Mouse (Mus musculus): Measurements from ENCODE around the gene Slc22a8. TPM values are rescaled to one million over a fixed set of nuclear protein-coding genes. Genes with fewer than 3 reads are reported as not detected.

Slc22a8 gene
- polyA plus RNA-seq, 1 experiment: not detected

GRCm38 (mm10) chr19:8594518-8594917 lies 3.5 kb downstream of the Slc22a8 start:
- WGBS: 18% methylated on average over 1 of the region's 1 CpGs
- TF ChIP-seq POLR2A (IDR thresholded peaks at IDR 0.05; ENCODE audit: low read depth, low read length) (no peak), CTCF (IDR thresholded peaks at IDR 0.05; ENCODE audit: extremely low read depth, insufficient read length, insufficient replicate concordance, low read depth, low read length) (no peak)
- H3K4me1 ChIP-seq (ENCODE audit: control insufficient read depth, insufficient read depth, insufficient read length, low read length): no peaks in the 10 kb centered on the region
- H3K27ac ChIP-seq (ENCODE audit: insufficient read depth, low read depth, low read length): no peak overlapping the region
- no peaks in the 10 kb centered on the region for H3K36me3 ChIP-seq (ENCODE audit: control insufficient read depth, insufficient read depth, low read length)
- no peak overlapping the region for H3K4me3 ChIP-seq (ENCODE audit: low read depth, low read length)
- H3K27me3 ChIP-seq (ENCODE audit: control insufficient read depth, insufficient read depth, low read length): no peaks in the 10 kb centered on the region

DNA sequence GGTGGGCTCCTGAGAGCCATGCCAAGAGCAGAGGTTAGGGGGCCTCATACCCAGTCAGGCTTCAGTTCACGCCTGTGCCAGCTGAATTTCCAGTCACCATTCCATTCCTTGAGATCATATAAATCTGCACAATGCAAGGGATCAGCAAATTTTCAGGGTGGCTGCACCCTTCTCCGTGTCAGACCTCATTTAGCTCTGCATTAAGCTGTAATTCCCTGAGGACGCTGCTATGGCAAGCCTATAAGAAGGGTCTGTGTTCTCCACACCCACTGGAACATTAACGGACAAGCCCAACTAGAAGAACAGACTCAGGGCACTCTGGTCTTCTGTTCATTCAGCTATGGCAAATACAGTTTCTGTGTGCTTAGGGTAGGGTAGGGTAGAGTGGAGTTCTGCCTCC lies 6.2 kb downstream of the Slc22a8 start:
- Histone ChIP-seq H3K27ac (ENCODE audit: insufficient read depth, low read depth, low read length) (no peak overlapping the region), H3K4me1 (ENCODE audit: control insufficient read depth, insufficient read depth, insufficient read length, low read length) (no peaks in the 10 kb centered on the region), H3K4me3 (ENCODE audit: low read depth, low read length) (no peak overlapping the region), H3K27me3 (ENCODE audit: control insufficient read depth, insufficient read depth, low read length) (no peaks in the 10 kb centered on the region), H3K36me3 (ENCODE audit: control insufficient read depth, insufficient read depth, low read length) (no peaks in the 10 kb centered on the region)
- WGBS: 70% methylated on average over 4 of the region's 4 CpGs
- TF ChIP-seq CTCF (IDR thresholded peaks at IDR 0.05; ENCODE audit: extremely low read depth, insufficient read length, insufficient replicate concordance, low read depth, low read length) (no peak), POLR2A (IDR thresholded peaks at IDR 0.05; ENCODE audit: low read depth, low read length) (no peak)

DNA sequence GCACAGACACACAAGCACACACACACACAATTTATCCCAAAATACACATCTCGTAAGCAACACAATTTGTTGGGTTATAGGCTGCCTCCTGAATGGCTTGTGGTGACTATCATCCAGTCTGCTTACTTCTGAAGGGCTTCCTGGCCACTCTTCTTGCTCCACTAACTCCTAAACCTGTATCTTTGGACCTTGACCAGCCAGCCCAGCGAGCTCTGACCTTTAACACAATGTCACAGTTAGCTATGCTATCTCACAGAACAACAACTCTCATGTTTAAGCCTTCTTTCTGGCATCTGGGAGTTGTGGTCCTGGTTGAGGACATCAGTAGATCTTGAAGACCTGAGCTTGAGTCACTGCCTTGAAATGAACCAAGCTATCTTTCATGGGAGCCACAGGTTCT lies 8.2 kb downstream of the Slc22a8 start:
- TF ChIP-seq POLR2A (IDR thresholded peaks at IDR 0.05; ENCODE audit: low read depth, low read length): no peak
- TF ChIP-seq CTCF (IDR thresholded peaks at IDR 0.05; ENCODE audit: extremely low read depth, insufficient read length, insufficient replicate concordance, low read depth, low read length): no peak
- Histone ChIP-seq H3K27ac (ENCODE audit: insufficient read depth, low read depth, low read length) (no peak overlapping the region), H3K4me1 (ENCODE audit: control insufficient read depth, insufficient read depth, insufficient read length, low read length) (no peaks in the 10 kb centered on the region), H3K4me3 (ENCODE audit: low read depth, low read length) (no peak overlapping the region), H3K36me3 (ENCODE audit: control insufficient read depth, insufficient read depth, low read length) (no peaks in the 10 kb centered on the region), H3K27me3 (ENCODE audit: control insufficient read depth, insufficient read depth, low read length) (no peaks in the 10 kb centered on the region)
- 56% methylated on average over 2 of the region's 2 CpGs for WGBS

DNA sequence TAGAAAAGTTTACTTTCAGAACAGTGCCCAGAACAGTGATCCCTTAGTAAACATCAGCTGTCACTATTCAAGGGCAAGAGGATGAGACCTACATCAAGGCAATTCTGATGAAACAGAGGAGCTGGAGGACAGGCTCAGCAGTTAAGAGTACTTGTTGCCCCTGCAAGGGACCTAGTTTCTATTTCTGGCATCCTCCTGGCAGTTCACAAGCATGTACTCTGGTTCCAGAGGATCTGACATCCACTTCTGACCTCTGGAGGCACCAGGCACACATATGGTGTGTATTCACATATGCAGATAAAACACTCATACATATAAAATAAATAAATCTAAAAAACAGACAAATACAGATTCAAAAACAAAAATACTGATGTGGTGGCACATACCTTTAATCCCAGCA lies 10.9 kb downstream of the Slc22a8 start:
- Histone ChIP-seq H3K4me3 (ENCODE audit: low read depth, low read length) (no peak overlapping the region), H3K27me3 (ENCODE audit: control insufficient read depth, insufficient read depth, low read length) (no peaks in the 10 kb centered on the region), H3K4me1 (ENCODE audit: control insufficient read depth, insufficient read depth, insufficient read length, low read length) (no peaks in the 10 kb centered on the region), H3K27ac (ENCODE audit: insufficient read depth, low read depth, low read length) (no peak overlapping the region), H3K36me3 (ENCODE audit: control insufficient read depth, insufficient read depth, low read length) (no peaks in the 10 kb centered on the region)
- TF ChIP-seq POLR2A (IDR thresholded peaks at IDR 0.05; ENCODE audit: low read depth, low read length): no peak
- no peak for TF ChIP-seq CTCF (IDR thresholded peaks at IDR 0.05; ENCODE audit: extremely low read depth, insufficient read length, insufficient replicate concordance, low read depth, low read length)

GRCm38 (mm10) chr19:8602914-8603313 lies 11.9 kb downstream of the Slc22a8 start:
- Histone ChIP-seq H3K4me3 (ENCODE audit: low read depth, low read length) (no peak overlapping the region), H3K27me3 (ENCODE audit: control insufficient read depth, insufficient read depth, low read length) (no peaks in the 10 kb centered on the region), H3K4me1 (ENCODE audit: control insufficient read depth, insufficient read depth, insufficient read length, low read length) (no peaks in the 10 kb centered on the region), H3K36me3 (ENCODE audit: control insufficient read depth, insufficient read depth, low read length) (no peaks in the 10 kb centered on the region), H3K27ac (ENCODE audit: insufficient read depth, low read depth, low read length) (no peak overlapping the region)
- WGBS: 54% methylated on average over 3 of the region's 3 CpGs
- TF ChIP-seq CTCF (IDR thresholded peaks at IDR 0.05; ENCODE audit: extremely low read depth, insufficient read length, insufficient replicate concordance, low read depth, low read length): no peak
- TF ChIP-seq POLR2A (IDR thresholded peaks at IDR 0.05; ENCODE audit: low read depth, low read length): no peak

- 91% methylated on average over 8 of the region's 8 CpGs for WGBS
- H3K4me3 ChIP-seq (ENCODE audit: low read depth, low read length): no peak overlapping the region
- H3K4me1 ChIP-seq (ENCODE audit: control insufficient read depth, insufficient read depth, insufficient read length, low read length): no peaks in the 10 kb centered on the region
- no peaks in the 10 kb centered on the region for H3K27me3 ChIP-seq (ENCODE audit: control insufficient read depth, insufficient read depth, low read length)
- no peak overlapping the region for H3K27ac ChIP-seq (ENCODE audit: insufficient read depth, low read depth, low read length)
- TF ChIP-seq CTCF (IDR thresholded peaks at IDR 0.05; ENCODE audit: extremely low read depth, insufficient read length, insufficient replicate concordance, low read depth, low read length): no peak
- TF ChIP-seq POLR2A (IDR thresholded peaks at IDR 0.05; ENCODE audit: low read depth, low read length): no peak
- H3K36me3 ChIP-seq (ENCODE audit: control insufficient read depth, insufficient read depth, low read length): no peaks in the 10 kb centered on the region
Observed at GRCm38 (mm10) chr19:8604536-8605240, 13.6 kb downstream of the Slc22a8 start.

GRCm38 (mm10) chr19:8605241-8605558 lies 14.1 kb downstream of the Slc22a8 start:
- Histone ChIP-seq H3K27ac (ENCODE audit: insufficient read depth, low read depth, low read length) (no peak overlapping the region), H3K27me3 (ENCODE audit: control insufficient read depth, insufficient read depth, low read length) (no peaks in the 10 kb centered on the region), H3K36me3 (ENCODE audit: control insufficient read depth, insufficient read depth, low read length) (no peaks in the 10 kb centered on the region), H3K4me1 (ENCODE audit: control insufficient read depth, insufficient read depth, insufficient read length, low read length) (no peaks in the 10 kb centered on the region), H3K4me3 (ENCODE audit: low read depth, low read length) (no peak overlapping the region)
- TF ChIP-seq CTCF (IDR thresholded peaks at IDR 0.05; ENCODE audit: extremely low read depth, insufficient read length, insufficient replicate concordance, low read depth, low read length) (no peak), POLR2A (IDR thresholded peaks at IDR 0.05; ENCODE audit: low read depth, low read length) (no peak)
- 72% methylated on average over 3 of the region's 3 CpGs for WGBS
